Mouse (Mus musculus): ENCODE measurements around the gene Slc24a4. TPM values are rescaled to one million over a fixed set of nuclear protein-coding genes. Genes with fewer than 3 reads are reported as not detected.

The Slc24a4 gene
- total RNA-seq, 2 experiments from 2014 or later: 0.26 to 0.32 TPM

- DNase-seq: no peak
Observed at GRCm38 (mm10) chr12:102309099-102309799, 180.7 kb downstream of the Slc24a4 start.

- DNase-seq: no peak
Observed at GRCm38 (mm10) chr12:102309800-102310195, 181.3 kb downstream of the Slc24a4 start.

GRCm38 (mm10) chr12:102310261-102310660, 181.7 kb downstream of the Slc24a4 start:
- no peak for DNase-seq

GRCm38 (mm10) chr12:102311454-102311853, 182.9 kb downstream of the Slc24a4 start:
- no peak for DNase-seq

Other genes with a start within 250 kb of the Slc24a4 start
- 10 to 100 TPM; 20.5 to 23.8 TPM for gene Trip11, start 215.5 kb upstream of the Slc24a4 start, total RNA-seq (2021)
- 1 to 10 TPM; 4.3 to 5.9 TPM for gene Atxn3, start 170.5 kb upstream of the Slc24a4 start, total RNA-seq (2021)
- gene Cpsf2, start 152.7 kb upstream of the Slc24a4 start, total RNA-seq (2021): 10 to 100 TPM; 12.2 to 14.6 TPM
- 10 to 100 TPM; 13.2 to 21.0 TPM for gene Rin3, start 154.3 kb downstream of the Slc24a4 start, total RNA-seq (2021)